Mouse (Mus musculus) midbrain, embryonic 16.5 days (tissue): ENCODE results near the gene Jund. TPM values are rescaled to one million over a fixed set of nuclear protein-coding genes. Genes with fewer than 3 reads are reported as not detected.

Experiments used
- ATAC-seq: fragments of 200-750 bp; cut with Nextera tagmentation; 2 replicates; pipeline ENCODE4 v1.8.0; 2017; ENCODE audit warnings: moderate TSS enrichment
- H3K27ac ChIP-seq: fragments of 300-500 bp; sonication (generic); 2 replicates; pipeline ENCODE4 v1.5.1; 2014; ENCODE audit warnings: mild to moderate bottlenecking, low read length, mixed read lengths
- H3K27me3 ChIP-seq: fragments of 300-500 bp; sonication (generic); 2 replicates; pipeline ENCODE4 v1.6.1; 2014; ENCODE audit warnings: low read depth, low read length, mixed read lengths; ENCODE audit not compliant: control insufficient read depth, insufficient read depth
- H3K36me3 ChIP-seq: fragments of 300-500 bp; sonication (generic); 2 replicates; pipeline ENCODE4 v1.6.1; 2014; ENCODE audit warnings: mild to moderate bottlenecking, low read length, moderate library complexity, mixed read lengths; ENCODE audit not compliant: control insufficient read depth, insufficient read depth
- H3K4me1 ChIP-seq: fragments of 300-500 bp; sonication (generic); 2 replicates; pipeline ENCODE4 v1.6.1; 2014; ENCODE audit warnings: mild to moderate bottlenecking, low read length, mixed read lengths; ENCODE audit not compliant: control insufficient read depth, insufficient read depth
- H3K4me2 ChIP-seq: fragments of 300-500 bp; sonication (generic); 2 replicates; pipeline ENCODE4 v1.6.1; 2014; ENCODE audit warnings: mild to moderate bottlenecking, low read length, mixed read lengths
- H3K4me3 ChIP-seq: fragments of 300-500 bp; sonication (generic); 2 replicates; pipeline ENCODE4 v1.5.1; 2014; ENCODE audit warnings: low read depth, mild to moderate bottlenecking, low read length, moderate library complexity, mixed read lengths
- H3K9ac ChIP-seq: fragments of 300-500 bp; sonication (generic); 2 replicates; pipeline ENCODE4 v1.6.1; 2014; ENCODE audit warnings: low read depth, low read length, mixed read lengths
- H3K9me3 ChIP-seq: fragments of 300-500 bp; sonication (generic); replicated peaks from 2 replicates; pipeline ENCODE4 v1.6.1; 2014; ENCODE audit warnings: mild to moderate bottlenecking, low read length, mixed read lengths; ENCODE audit not compliant: control insufficient read depth, poor library complexity, severe bottlenecking
- WGBS: fragments of 180-500 bp; shearing (Covaris S2); extraction: QIAGEN DNeasy Blood & Tissue Kit; methylation state at CpG from one replicate; pipeline ENCODE4 v1.1.7; 2014; 5-methylcytosine and 5-hydroxymethylcytosine counted together
- polyA plus RNA-seq: library from polyadenylated mRNA; unstranded; fragments of >200 nt; fragmentation: Nextera tagmentation; extraction: Ambion mirVana; gene quantifications from 2 replicates; pipeline ENCODE4 v1.2.1, GENCODE M21; 2015

Jund gene
- polyA plus RNA-seq, 1 experiment from 2014 or later, result 67.9 TPM

GRCm38 (mm10) chr8:70672325-70673078 lies 26.2 kb upstream of the Jund start:
- no peaks in the 10 kb centered on the region for H3K36me3 ChIP-seq
- H3K27me3 ChIP-seq, result no peaks in the 10 kb centered on the region
- ATAC-seq, result peak; percentile 55; the same call in 1 of the 2 replicates
- H3K4me2 ChIP-seq, result peak overlapping the region; percentile 56
- H3K4me1 ChIP-seq, result peaks cover 9% of the 10 kb centered on the region
- no peaks in the 10 kb centered on the region for H3K9me3 ChIP-seq
- peak overlapping the region; percentile 84 for H3K27ac ChIP-seq
- peak overlapping the region; percentile 54 for H3K9ac ChIP-seq
- WGBS, result 37% methylated on average over 19 of the region's 19 CpGs
- peak overlapping the region; percentile 61 for H3K4me3 ChIP-seq

GRCm38 (mm10) chr8:70673079-70673856 lies 25.5 kb upstream of the Jund start, which contains the start of gene Lsm4:
Gene Lsm4, plus strand, starts transcription at chr8:70673248.
- H3K4me3 ChIP-seq, result peak within 1 kb of the TSS; percentile 61
- H3K9me3 ChIP-seq, result no peaks in the 10 kb centered on the region
- H3K9ac ChIP-seq, result peak within 1 kb of the TSS; percentile 71
- H3K4me1 ChIP-seq, result peaks cover 9% of the 10 kb centered on the region
- peak; percentile 97 for ATAC-seq
- H3K36me3 ChIP-seq, result peaks cover 2% of the 10 kb centered on the region; the same call in 1 of the 2 replicates
- no peaks in the 10 kb centered on the region for H3K27me3 ChIP-seq
- H3K4me2 ChIP-seq, result peak within 1 kb of the TSS; percentile 63
- WGBS, result under 1% methylated on average over 60 of the region's 60 CpGs
- H3K27ac ChIP-seq, result peak within 1 kb of the TSS; percentile 95

GRCm38 (mm10) chr8:70674109-70674508 lies 24.6 kb upstream of the Jund start:
- peak overlapping the region; percentile 95 for H3K27ac ChIP-seq

GRCm38 (mm10) chr8:70674716-70675115 lies 24.0 kb upstream of the Jund start:
- no peak overlapping the region for H3K4me2 ChIP-seq
- no peak overlapping the region for H3K27ac ChIP-seq
- no peaks in the 10 kb centered on the region for H3K9me3 ChIP-seq
- WGBS, result 88% methylated on average over 4 of the region's 4 CpGs
- no peak for ATAC-seq
- no peak overlapping the region for H3K9ac ChIP-seq
- H3K4me1 ChIP-seq, result peaks cover 9% of the 10 kb centered on the region
- peaks cover 6% of the 10 kb centered on the region; the same call in 1 of the 2 replicates for H3K36me3 ChIP-seq
- H3K4me3 ChIP-seq, result no peak overlapping the region
- no peaks in the 10 kb centered on the region for H3K27me3 ChIP-seq

More at GRCm38 (mm10) chr8:70674109-70674508, 24.6 kb upstream of the Jund start:
- WGBS, result 89% methylated on average over 3 of the region's 3 CpGs
- H3K9ac ChIP-seq, result peak overlapping the region; percentile 71
- ATAC-seq, result peak; percentile 5; the same call in 1 of the 2 replicates
- peak overlapping the region; percentile 63 for H3K4me2 ChIP-seq
- peak overlapping the region; percentile 61 for H3K4me3 ChIP-seq
- no peaks in the 10 kb centered on the region for H3K9me3 ChIP-seq
- H3K27me3 ChIP-seq, result no peaks in the 10 kb centered on the region
- H3K4me1 ChIP-seq, result peaks cover 9% of the 10 kb centered on the region
- H3K36me3 ChIP-seq, result peaks cover 6% of the 10 kb centered on the region; the same call in 1 of the 2 replicates

GRCm38 (mm10) chr8:70675336-70675735 lies 23.4 kb upstream of the Jund start:
- WGBS, result 95% methylated on average over 1 of the region's 1 CpGs
- no peak overlapping the region for H3K4me3 ChIP-seq
- ATAC-seq, result no peak
- H3K36me3 ChIP-seq, result peaks cover 6% of the 10 kb centered on the region; the same call in 1 of the 2 replicates
- H3K4me2 ChIP-seq, result no peak overlapping the region
- H3K27me3 ChIP-seq, result no peaks in the 10 kb centered on the region
- H3K27ac ChIP-seq, result no peak overlapping the region
- peaks cover 9% of the 10 kb centered on the region for H3K4me1 ChIP-seq
- H3K9me3 ChIP-seq, result no peaks in the 10 kb centered on the region
- H3K9ac ChIP-seq, result no peak overlapping the region

- no peaks in the 10 kb centered on the region for H3K9me3 ChIP-seq
- H3K27me3 ChIP-seq, result no peaks in the 10 kb centered on the region
- no peak overlapping the region for H3K27ac ChIP-seq
- no peak overlapping the region for H3K4me2 ChIP-seq
- ATAC-seq, result no peak
- H3K36me3 ChIP-seq, result peaks cover 6% of the 10 kb centered on the region; the same call in 1 of the 2 replicates
- H3K4me1 ChIP-seq, result peaks cover 9% of the 10 kb centered on the region
- no peak overlapping the region for H3K9ac ChIP-seq
- H3K4me3 ChIP-seq, result no peak overlapping the region
- WGBS, result 93% methylated on average over 15 of the region's 15 CpGs
Observed at GRCm38 (mm10) chr8:70677451-70678080, 21.2 kb upstream of the Jund start.

GRCm38 (mm10) chr8:70678679-70679078 lies 20.1 kb upstream of the Jund start:
- H3K9me3 ChIP-seq, result no peaks in the 10 kb centered on the region
- no peak overlapping the region for H3K4me2 ChIP-seq
- H3K4me3 ChIP-seq, result no peak overlapping the region
- no peak for ATAC-seq
- H3K36me3 ChIP-seq, result peaks cover 6% of the 10 kb centered on the region; the same call in 1 of the 2 replicates
- H3K4me1 ChIP-seq, result peaks cover 9% of the 10 kb centered on the region
- no peaks in the 10 kb centered on the region for H3K27me3 ChIP-seq
- H3K27ac ChIP-seq, result no peak overlapping the region
- no peak overlapping the region for H3K9ac ChIP-seq

- no peak overlapping the region for H3K4me3 ChIP-seq
- H3K9me3 ChIP-seq, result no peaks in the 10 kb centered on the region
- no peak for ATAC-seq
- 95% methylated on average over 4 of the region's 4 CpGs for WGBS
- no peak overlapping the region for H3K9ac ChIP-seq
- peaks cover 6% of the 10 kb centered on the region; the same call in 1 of the 2 replicates for H3K4me1 ChIP-seq
- no peak overlapping the region for H3K27ac ChIP-seq
- H3K4me2 ChIP-seq, result no peak overlapping the region
- H3K27me3 ChIP-seq, result no peaks in the 10 kb centered on the region
- H3K36me3 ChIP-seq, result peaks cover 6% of the 10 kb centered on the region; the same call in 1 of the 2 replicates
Observed at GRCm38 (mm10) chr8:70679404-70679803, 19.3 kb upstream of the Jund start.
